Mouse (Mus musculus): ENCODE measurements around the gene Gnb1. TPM values are rescaled to one million over a fixed set of nuclear protein-coding genes. Genes with fewer than 3 reads are reported as not detected.

Gene Gnb1
- polyA plus RNA-seq, 2 experiments, result 92.8 to 98.7 TPM

GRCm38 (mm10) chr4:155489101-155489970 lies 1.8 kb upstream of the Gnb1 start:
- peak overlapping the region; percentile 17 for H3K27ac ChIP-seq
- H3K9ac ChIP-seq (replicated peaks), result no peak overlapping the region
- peaks cover 38 to 50% of the 10 kb centered on the region in 2 experiments for H3K4me1 ChIP-seq (replicated peaks; ENCODE audit: control insufficient read depth in 2 of 2, insufficient read depth in 2 of 2, low read length in 1 of 2)
- no peak overlapping the region for H3K4me3 ChIP-seq (ENCODE audit: insufficient read depth in 1 of 2, low read depth in 2 of 2, low read length in 2 of 2)
- no peak for ATAC-seq (ENCODE audit: insufficient read depth)
- 35% methylated on average over 9 of the region's 9 CpGs for WGBS (ENCODE audit: insufficient replicate concordance)
- H3K4me2 ChIP-seq (ENCODE audit: low read depth), result peak overlapping the region; percentile 54
- TF ChIP-seq CTCF (IDR thresholded peaks at IDR 0.05; ENCODE audit: low read depth), result no peak
- TF ChIP-seq EP300 (IDR thresholded peaks at IDR 0.05; ENCODE audit: low read depth), result no peak
- H3K36me3 ChIP-seq (replicated peaks; ENCODE audit: control insufficient read depth, insufficient read depth, low read depth), result no peaks in the 10 kb centered on the region
- H3K9me3 ChIP-seq (ENCODE audit: control insufficient read depth, low read length), result no peaks in the 10 kb centered on the region
- DNase-seq (ENCODE audit: low read depth in 3 of 3, low spot score in 3 of 3), result peak in 2 of 3 experiments; percentile 26 to 48
- no peaks in the 10 kb centered on the region for H3K27me3 ChIP-seq (ENCODE audit: control insufficient read depth, insufficient read depth, low read length)

DNA sequence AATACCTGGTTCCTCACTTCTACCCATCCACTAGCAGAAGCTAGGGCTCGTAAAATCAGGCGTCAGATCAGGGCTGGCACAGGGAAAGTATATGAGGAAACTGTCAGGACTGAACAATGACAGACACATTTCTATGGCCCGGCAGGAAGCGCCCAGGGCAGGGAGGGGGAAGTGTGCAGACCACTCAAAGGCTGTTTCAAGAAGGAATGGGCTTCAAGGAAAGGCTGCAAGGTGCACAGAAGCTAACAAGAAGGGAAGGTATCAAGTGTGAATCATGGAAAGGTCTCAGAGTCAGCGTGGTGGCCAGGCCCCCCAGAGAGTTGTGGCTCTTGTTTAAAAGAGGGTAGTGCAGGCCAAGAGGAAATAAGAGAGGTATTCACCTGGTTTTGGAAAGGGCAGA lies 705 bp upstream of the Gnb1 start:
- WGBS (ENCODE audit: insufficient replicate concordance), result 22% methylated on average over 5 of the region's 5 CpGs
- Histone ChIP-seq H3K4me3 (ENCODE audit: insufficient read depth in 1 of 2, low read depth in 2 of 2, low read length in 2 of 2) (peak overlapping the region; percentile 61 to 92), H3K9ac (replicated peaks) (no peak overlapping the region; the same call in 1 of the 2 replicates), H3K27ac (no peak overlapping the region; the same call in 1 of the 2 replicates), H3K9me3 (ENCODE audit: control insufficient read depth, low read length) (no peaks in the 10 kb centered on the region), H3K4me2 (ENCODE audit: low read depth) (peak overlapping the region; percentile 98), H3K36me3 (replicated peaks; ENCODE audit: control insufficient read depth, insufficient read depth, low read depth) (no peaks in the 10 kb centered on the region), H3K4me1 (replicated peaks; ENCODE audit: control insufficient read depth in 2 of 2, insufficient read depth in 2 of 2, low read length in 1 of 2) (peaks cover 42 to 55% of the 10 kb centered on the region in 2 experiments), H3K27me3 (ENCODE audit: control insufficient read depth, insufficient read depth, low read length) (no peaks in the 10 kb centered on the region)
- TF ChIP-seq EP300 (IDR thresholded peaks at IDR 0.05; ENCODE audit: low read depth) (no peak), CTCF (IDR thresholded peaks at IDR 0.05; ENCODE audit: low read depth) (no peak)
- ATAC-seq (ENCODE audit: insufficient read depth) (no peak), DNase-seq (ENCODE audit: low read depth in 3 of 3, low spot score in 3 of 3) (no peak)

DNA sequence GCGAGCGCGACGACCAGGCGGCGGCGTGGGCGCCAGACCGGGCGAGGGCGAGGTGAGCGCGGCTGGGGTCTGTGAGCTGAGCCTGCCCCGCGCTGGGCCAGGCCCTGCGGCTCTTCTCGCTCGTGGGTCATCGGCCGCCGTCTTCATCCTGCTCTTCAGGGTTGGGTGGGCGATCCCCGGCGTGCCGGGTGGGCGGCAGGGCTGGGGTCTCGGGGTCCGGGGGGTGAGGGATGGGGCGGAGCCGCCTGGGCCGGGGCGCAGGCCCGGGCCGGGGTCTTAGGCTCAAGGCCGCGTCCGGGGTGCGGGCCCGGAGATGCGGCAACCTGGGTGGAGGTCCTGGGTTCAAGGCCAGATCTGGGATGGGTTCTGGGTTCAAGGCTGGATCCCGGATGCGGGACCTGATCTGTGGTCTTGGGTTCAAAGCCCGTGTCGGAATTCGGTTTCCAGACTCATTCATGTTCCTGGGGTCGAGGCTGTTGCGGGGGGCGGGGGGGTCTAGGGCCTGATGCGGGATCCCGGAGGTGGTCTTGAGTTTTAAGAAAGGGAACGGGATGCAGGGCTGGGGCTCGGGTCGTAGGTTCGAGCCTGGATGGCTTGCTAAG lies 469 bp downstream of the Gnb1 start:
- H3K27me3 ChIP-seq (ENCODE audit: control insufficient read depth, insufficient read depth, low read length), result no peaks in the 10 kb centered on the region
- TF ChIP-seq CTCF (IDR thresholded peaks at IDR 0.05; ENCODE audit: low read depth) (no peak), EP300 (IDR thresholded peaks at IDR 0.05; ENCODE audit: low read depth) (no peak)
- H3K4me1 ChIP-seq (replicated peaks; ENCODE audit: control insufficient read depth in 2 of 2, insufficient read depth in 2 of 2, low read length in 1 of 2), result peaks cover 42 to 55% of the 10 kb centered on the region in 2 experiments
- peak overlapping the region; percentile 82 to 92 for H3K4me3 ChIP-seq (ENCODE audit: insufficient read depth in 1 of 2, low read depth in 2 of 2, low read length in 2 of 2)
- ATAC-seq (ENCODE audit: insufficient read depth) (peak; percentile 38), DNase-seq (ENCODE audit: low read depth in 3 of 3, low spot score in 3 of 3) (no peak)
- under 1% methylated on average over 48 of the region's 54 CpGs for WGBS (ENCODE audit: insufficient replicate concordance)
- peak overlapping the region; percentile 92 for H3K9ac ChIP-seq (replicated peaks)
- H3K36me3 ChIP-seq (replicated peaks; ENCODE audit: control insufficient read depth, insufficient read depth, low read depth), result no peaks in the 10 kb centered on the region; the same call in 1 of the 2 replicates
- H3K9me3 ChIP-seq (ENCODE audit: control insufficient read depth, low read length), result no peaks in the 10 kb centered on the region
- H3K4me2 ChIP-seq (ENCODE audit: low read depth), result peak overlapping the region; percentile 98
- H3K27ac ChIP-seq, result peak overlapping the region; percentile 61

DNA sequence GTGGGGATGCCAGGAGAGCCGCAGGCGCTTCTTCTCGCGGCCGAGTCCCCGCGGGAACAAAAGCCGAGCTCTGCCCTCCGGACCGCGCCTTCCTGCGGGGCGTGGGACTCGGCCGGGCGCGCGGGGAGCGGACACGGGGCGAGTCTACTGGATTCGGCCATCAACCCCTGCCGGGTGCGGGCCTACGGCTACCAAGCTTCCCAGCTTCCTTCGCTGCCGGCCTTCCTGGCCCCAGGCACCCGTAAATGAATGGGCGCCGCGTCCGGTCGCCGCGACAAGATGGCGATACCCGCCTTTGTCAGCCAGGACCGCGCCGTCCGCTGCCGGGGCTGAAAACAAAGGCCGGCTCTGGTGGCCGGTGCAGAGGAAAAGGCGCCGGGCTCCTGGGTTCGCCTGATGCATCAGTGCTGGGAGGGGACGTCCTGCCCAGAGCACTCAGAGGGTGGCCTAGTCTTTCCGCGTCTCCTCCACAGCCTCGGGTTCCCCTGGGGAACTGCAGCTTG lies 1.0 kb downstream of the Gnb1 start:
- H3K4me3 ChIP-seq (ENCODE audit: insufficient read depth in 1 of 2, low read depth in 2 of 2, low read length in 2 of 2), result peak overlapping the region; percentile 82 to 92
- peak; percentile 30; the same call in 1 of the 2 replicates for ATAC-seq (ENCODE audit: insufficient read depth)
- TF ChIP-seq CTCF (IDR thresholded peaks at IDR 0.05; ENCODE audit: low read depth), result no peak
- no peak for TF ChIP-seq EP300 (IDR thresholded peaks at IDR 0.05; ENCODE audit: low read depth)
- peak overlapping the region; percentile 92 for H3K9ac ChIP-seq (replicated peaks)
- peak overlapping the region; percentile 61 for H3K27ac ChIP-seq
- peak in 1 of 3 experiments; percentile 31 for DNase-seq (ENCODE audit: low read depth in 3 of 3, low spot score in 3 of 3)
- no peaks in the 10 kb centered on the region for H3K9me3 ChIP-seq (ENCODE audit: control insufficient read depth, low read length)
- H3K27me3 ChIP-seq (ENCODE audit: control insufficient read depth, insufficient read depth, low read length), result no peaks in the 10 kb centered on the region
- H3K4me1 ChIP-seq (replicated peaks; ENCODE audit: control insufficient read depth in 2 of 2, insufficient read depth in 2 of 2, low read length in 1 of 2), result peaks cover 42 to 50% of the 10 kb centered on the region in 2 experiments
- H3K36me3 ChIP-seq (replicated peaks; ENCODE audit: control insufficient read depth, insufficient read depth, low read depth), result no peaks in the 10 kb centered on the region; the same call in 1 of the 2 replicates
- peak overlapping the region; percentile 98 for H3K4me2 ChIP-seq (ENCODE audit: low read depth)
- 0% methylated on average over 50 of the region's 51 CpGs for WGBS (ENCODE audit: insufficient replicate concordance)

DNA sequence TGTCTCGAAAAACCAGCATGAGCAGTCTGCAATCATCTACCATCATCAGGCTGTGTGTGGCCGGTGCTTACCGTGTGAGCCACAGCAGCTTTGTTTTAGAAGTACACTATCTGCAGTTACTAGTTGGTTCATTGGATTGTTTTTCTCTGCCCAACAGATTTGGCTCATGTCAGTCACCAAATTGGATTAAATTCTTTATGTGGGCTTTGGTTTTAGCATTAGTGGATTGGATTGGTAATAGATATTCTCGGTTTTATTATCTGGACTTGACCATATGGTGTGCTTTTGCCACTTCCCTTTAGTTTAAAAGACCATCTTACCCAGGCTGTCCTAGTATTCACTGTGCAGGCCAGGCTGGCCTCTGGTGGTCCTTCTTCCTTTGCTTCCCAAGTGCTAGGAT lies 3.7 kb downstream of the Gnb1 start:
- 34% methylated on average over 4 of the region's 4 CpGs for WGBS (ENCODE audit: insufficient replicate concordance)
- H3K27ac ChIP-seq, result no peak overlapping the region
- peaks cover 17 to 24% of the 10 kb centered on the region in 2 experiments for H3K4me1 ChIP-seq (replicated peaks; ENCODE audit: control insufficient read depth in 2 of 2, insufficient read depth in 2 of 2, low read length in 1 of 2)
- H3K36me3 ChIP-seq (replicated peaks; ENCODE audit: control insufficient read depth, insufficient read depth, low read depth), result no peaks in the 10 kb centered on the region; the same call in 1 of the 2 replicates
- no peaks in the 10 kb centered on the region for H3K27me3 ChIP-seq (ENCODE audit: control insufficient read depth, insufficient read depth, low read length)
- H3K9me3 ChIP-seq (ENCODE audit: control insufficient read depth, low read length), result no peaks in the 10 kb centered on the region
- DNase-seq (ENCODE audit: low read depth in 3 of 3, low spot score in 3 of 3) (no peak), ATAC-seq (ENCODE audit: insufficient read depth) (no peak)
- no peak overlapping the region for H3K9ac ChIP-seq (replicated peaks)
- no peak for TF ChIP-seq EP300 (IDR thresholded peaks at IDR 0.05; ENCODE audit: low read depth)
- TF ChIP-seq CTCF (IDR thresholded peaks at IDR 0.05; ENCODE audit: low read depth), result no peak
- no peak overlapping the region for H3K4me3 ChIP-seq (ENCODE audit: insufficient read depth in 1 of 2, low read depth in 2 of 2, low read length in 2 of 2)
- H3K4me2 ChIP-seq (ENCODE audit: low read depth), result no peak overlapping the region

All from liver, embryonic 14.5 days (tissue).